Mouse (Mus musculus) ES-Bruce4 (cell line): ENCODE measurements around the gene Pcdh9. TPM values are rescaled to one million over a fixed set of nuclear protein-coding genes. Genes with fewer than 3 reads are reported as not detected.

Source experiments
- H3K27ac ChIP-seq: 2 replicates; pipeline ENCODE4 v1.5.1; 2012; ENCODE audit warnings: low read length, inconsistent platforms; ENCODE audit not compliant: insufficient read depth
- H3K27me3 ChIP-seq: 2 replicates; pipeline ENCODE4 v1.6.1; 2012; ENCODE audit warnings: mild to moderate bottlenecking, low read length, inconsistent platforms; ENCODE audit not compliant: control insufficient read depth, poor library complexity, insufficient read depth, severe bottlenecking
- H3K36me3 ChIP-seq: 2 replicates; pipeline ENCODE4 v1.6.1; 2012; ENCODE audit warnings: inconsistent platforms, mild to moderate bottlenecking, low read length, moderate library complexity; ENCODE audit not compliant: control insufficient read depth, poor library complexity, insufficient read depth, severe bottlenecking
- H3K4me1 ChIP-seq: one replicate; pipeline ENCODE4 v1.8.1; 2011; ENCODE audit warnings: low read length; ENCODE audit not compliant: control insufficient read depth, insufficient read depth
- H3K4me3 ChIP-seq: 2 replicates; pipeline ENCODE4 v1.5.1; 2011; ENCODE audit warnings: low read depth, mild to moderate bottlenecking, low read length
- H3K9ac ChIP-seq: 2 replicates; pipeline ENCODE4 v1.6.1; 2012; ENCODE audit warnings: low read depth, mild to moderate bottlenecking, inconsistent platforms; ENCODE audit not compliant: poor library complexity, severe bottlenecking
- H3K9me3 ChIP-seq: replicated peaks from 2 replicates; pipeline ENCODE4 v1.6.1; 2012; ENCODE audit warnings: mild to moderate bottlenecking, low read length, inconsistent platforms; ENCODE audit not compliant: control insufficient read depth, poor library complexity, insufficient read depth, severe bottlenecking
- CTCF ChIP-seq: IDR thresholded peaks from one replicate; pipeline ENCODE4 v1.8.1; 2011; ENCODE audit warnings: low read depth, low read length
- EP300 ChIP-seq: IDR thresholded peaks from 2 replicates; pipeline ENCODE4 v1.6.1; 2011; ENCODE audit warnings: low read depth, low read length; ENCODE audit not compliant: insufficient read depth
- POLR2A ChIP-seq: IDR thresholded peaks from one replicate; pipeline ENCODE4 v1.8.1; 2011; ENCODE audit warnings: low read length; ENCODE audit not compliant: insufficient read depth
- polyA plus RNA-seq: library from polyadenylated mRNA; stranded (reverse); fragments of >200 nt; gene quantifications from 2 replicates; pipeline ENCODE4 v1.2.4, GENCODE M21; 2011; ENCODE audit warnings: low read depth; ENCODE audit not compliant: missing spikeins, insufficient read depth, insufficient read length

The Pcdh9 gene
- polyA plus RNA-seq, 1 experiment, result 0.12 TPM

DNA sequence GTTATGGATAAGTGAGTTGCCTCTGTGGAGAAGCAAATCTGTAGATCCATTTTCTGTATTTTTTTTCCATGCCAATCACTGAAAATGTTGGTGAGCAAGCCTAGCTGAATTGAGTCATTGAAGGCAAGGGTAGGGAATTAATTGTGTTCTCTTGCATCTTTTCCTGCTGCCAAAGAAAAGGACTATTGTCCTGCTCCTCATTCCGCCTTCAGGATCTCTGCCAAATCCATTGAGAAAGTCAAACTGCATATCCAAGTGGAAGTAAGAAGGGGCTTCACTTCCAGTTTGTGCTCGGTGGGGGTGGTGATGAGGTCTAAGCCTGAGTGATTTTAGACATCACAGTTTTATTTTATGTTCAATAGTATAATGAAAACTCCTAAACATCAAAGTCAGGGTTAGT lies 105.4 kb downstream of the Pcdh9 start:
- TF ChIP-seq EP300, result no peak
- TF ChIP-seq POLR2A, result no peak
- no peak for TF ChIP-seq CTCF
- H3K27me3 ChIP-seq, result no peaks in the 10 kb centered on the region

DNA sequence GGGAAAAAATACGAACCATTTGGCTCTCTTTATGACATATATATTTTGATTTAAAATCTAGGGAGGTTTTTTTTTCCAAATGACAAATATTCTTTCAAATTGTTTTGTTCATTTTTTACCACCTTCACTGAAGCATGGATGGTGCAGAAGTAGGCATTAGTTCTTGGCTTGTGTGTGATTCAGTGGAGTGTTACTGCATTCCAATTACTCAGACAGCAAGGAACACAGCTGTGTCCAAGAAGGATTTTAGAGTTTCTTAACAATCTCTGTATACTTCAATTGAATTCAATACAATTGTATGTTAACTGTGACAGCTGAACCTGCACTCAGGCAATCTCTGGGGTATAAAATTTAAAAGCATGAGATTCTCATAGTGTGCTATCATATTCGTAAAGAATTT lies 127.6 kb downstream of the Pcdh9 start:
- Histone ChIP-seq H3K9me3 (no peaks in the 10 kb centered on the region), H3K27me3 (no peaks in the 10 kb centered on the region), H3K36me3 (no peaks in the 10 kb centered on the region), H3K27ac (no peak overlapping the region), H3K9ac (no peak overlapping the region), H3K4me1 (no peaks in the 10 kb centered on the region), H3K4me3 (no peak overlapping the region)
- TF ChIP-seq CTCF (no peak), EP300 (no peak), POLR2A (no peak)

More for the DNA sequence above, 105.4 kb downstream of the Pcdh9 start:
- no peak overlapping the region for H3K27ac ChIP-seq
- no peaks in the 10 kb centered on the region for H3K4me1 ChIP-seq
- no peak overlapping the region for H3K4me3 ChIP-seq
- H3K9me3 ChIP-seq, result no peaks in the 10 kb centered on the region
- no peaks in the 10 kb centered on the region for H3K36me3 ChIP-seq
- no peak overlapping the region for H3K9ac ChIP-seq

DNA sequence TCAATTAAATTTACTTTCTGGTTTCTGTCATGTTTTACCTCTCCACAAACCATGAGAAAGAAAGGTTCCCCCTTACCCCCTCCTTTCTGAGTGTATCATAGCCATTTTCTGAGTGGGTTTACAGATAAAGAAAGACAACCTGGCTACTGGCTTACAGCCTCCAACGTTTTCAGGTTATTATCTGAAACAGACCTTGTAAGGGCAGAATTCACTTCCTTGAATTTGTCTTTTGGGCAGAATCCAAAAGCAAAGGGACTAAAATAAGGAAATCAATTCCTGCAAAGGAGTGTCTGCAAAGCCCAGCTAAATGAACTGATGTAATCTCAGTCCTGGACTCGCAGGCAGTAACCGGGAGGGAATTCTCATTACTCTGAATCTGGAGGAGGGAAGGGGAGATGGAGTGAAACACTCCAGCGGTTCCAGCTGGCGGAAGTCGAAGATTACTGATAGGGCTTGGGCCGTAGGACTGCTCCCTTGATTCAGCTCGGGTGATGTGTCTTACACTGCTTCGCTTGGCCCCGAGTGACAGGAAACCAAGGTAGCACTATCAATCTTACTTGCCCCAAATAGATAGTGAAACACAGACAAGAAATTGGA lies 156.3 kb downstream of the Pcdh9 start:
- H3K9me3 ChIP-seq, result no peaks in the 10 kb centered on the region
- no peaks in the 10 kb centered on the region for H3K36me3 ChIP-seq
- TF ChIP-seq POLR2A (no peak), CTCF (no peak), EP300 (no peak)
- H3K4me1 ChIP-seq, result no peaks in the 10 kb centered on the region
- no peak overlapping the region for H3K9ac ChIP-seq
- H3K4me3 ChIP-seq, result no peak overlapping the region
- no peaks in the 10 kb centered on the region for H3K27me3 ChIP-seq
- H3K27ac ChIP-seq, result no peak overlapping the region

DNA sequence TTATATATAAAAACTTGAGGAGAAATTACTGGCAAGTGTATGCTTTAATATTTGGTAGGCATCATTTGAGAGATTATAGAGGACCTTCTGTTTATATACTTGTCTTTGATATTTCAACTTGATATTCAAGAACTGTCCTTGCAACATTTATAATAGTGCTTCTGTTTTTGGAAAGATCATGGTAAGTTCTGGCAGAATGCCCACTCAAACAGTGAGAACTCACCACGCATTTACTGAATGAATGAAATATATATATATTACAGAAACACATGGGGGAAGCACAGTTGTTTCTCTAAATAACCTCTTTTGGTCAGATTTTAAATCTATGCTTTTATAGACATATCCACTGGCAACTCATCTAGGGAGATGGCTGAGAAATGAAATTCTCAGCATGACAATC lies 164.7 kb downstream of the Pcdh9 start:
- no peaks in the 10 kb centered on the region for H3K4me1 ChIP-seq
- no peaks in the 10 kb centered on the region for H3K36me3 ChIP-seq
- H3K4me3 ChIP-seq, result no peak overlapping the region
- H3K9ac ChIP-seq, result no peak overlapping the region
- H3K9me3 ChIP-seq, result no peaks in the 10 kb centered on the region
- no peaks in the 10 kb centered on the region for H3K27me3 ChIP-seq
- TF ChIP-seq EP300 (no peak), CTCF (no peak), POLR2A (no peak)
- no peak overlapping the region for H3K27ac ChIP-seq

DNA sequence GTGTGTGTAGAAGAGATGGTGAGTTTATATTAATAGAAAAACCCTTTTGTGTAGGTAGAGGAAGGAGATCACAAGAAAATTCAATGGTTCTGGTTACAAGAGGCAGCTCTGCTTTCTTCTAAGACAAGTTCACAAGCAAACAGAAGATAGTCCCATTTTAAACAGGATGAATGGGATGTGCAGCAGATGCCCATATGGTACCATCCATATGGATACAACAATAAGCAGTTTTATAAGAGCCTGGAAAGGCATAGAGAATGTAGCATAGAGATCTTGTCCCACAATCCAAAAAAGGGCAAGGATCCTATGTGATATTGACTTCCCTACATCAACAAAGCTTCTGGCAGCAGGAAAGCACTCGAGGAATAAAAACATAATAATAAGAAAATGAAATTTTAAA lies 171.3 kb downstream of the Pcdh9 start:
- Histone ChIP-seq H3K36me3 (no peaks in the 10 kb centered on the region), H3K27me3 (no peaks in the 10 kb centered on the region), H3K4me1 (no peaks in the 10 kb centered on the region), H3K9me3 (no peaks in the 10 kb centered on the region), H3K9ac (no peak overlapping the region), H3K4me3 (no peak overlapping the region), H3K27ac (no peak overlapping the region)
- TF ChIP-seq CTCF (no peak), EP300 (no peak)

DNA sequence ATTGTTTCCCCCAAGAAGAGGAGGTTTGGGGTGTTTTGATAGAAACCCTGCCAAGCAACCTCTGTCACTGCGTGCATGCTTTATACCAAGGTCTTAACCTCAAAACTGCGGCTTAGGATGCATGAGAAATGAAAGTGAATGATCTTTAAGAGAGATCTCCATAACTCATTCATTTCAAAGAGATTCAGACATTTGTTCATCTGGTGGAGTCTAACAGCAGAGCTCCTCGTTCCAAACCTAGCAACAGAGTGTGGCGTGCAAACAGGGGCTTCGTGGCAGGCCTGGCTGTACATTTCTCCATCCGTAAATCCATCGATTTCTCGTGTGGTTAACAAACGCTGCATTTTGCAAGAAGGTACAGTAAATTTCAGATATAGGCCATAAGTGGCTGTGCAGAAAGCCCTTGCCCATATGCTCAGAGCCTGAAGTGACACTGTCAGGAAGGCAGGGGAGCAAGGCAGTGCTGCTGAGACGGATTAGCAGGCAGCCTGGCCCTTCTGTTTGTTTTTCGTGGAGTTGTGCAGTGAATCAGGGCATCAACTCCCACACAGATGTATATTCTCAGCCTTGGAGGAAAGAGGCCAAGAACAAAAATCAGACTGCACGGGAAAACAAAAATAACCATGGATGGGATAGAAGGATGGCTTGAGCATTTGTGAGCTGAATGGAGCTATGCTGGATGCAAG lies 177.1 kb downstream of the Pcdh9 start:
- H3K9ac ChIP-seq, result no peak overlapping the region
- no peaks in the 10 kb centered on the region for H3K4me1 ChIP-seq
- H3K9me3 ChIP-seq, result no peaks in the 10 kb centered on the region
- H3K36me3 ChIP-seq, result no peaks in the 10 kb centered on the region
- TF ChIP-seq CTCF, result no peak
- no peak for TF ChIP-seq POLR2A
- TF ChIP-seq EP300, result no peak
- no peak overlapping the region for H3K4me3 ChIP-seq
- no peak overlapping the region for H3K27ac ChIP-seq
- H3K27me3 ChIP-seq, result no peaks in the 10 kb centered on the region
